Mouse (Mus musculus): ENCODE data around the gene Rrp36. TPM values are rescaled to one million over a fixed set of nuclear protein-coding genes. Genes with fewer than 3 reads are reported as not detected.

Rrp36 gene
- total and polyA plus RNA-seq, 2 experiments from 2014 or later: 31.1 to 52.1 TPM

GRCm38 (mm10) chr17:46661351-46661750, 12.8 kb downstream of the Rrp36 start:
- ATAC-seq (no peak), DNase-seq (no peak)
- 95% methylated on average over 9 of the region's 9 CpGs for WGBS
- Histone ChIP-seq H3K4me2 (ENCODE audit: low read depth) (no peak overlapping the region), H3K4me3 (ENCODE audit: low read depth, low read length) (no peak overlapping the region), H3K27me3 (ENCODE audit: insufficient read depth, low read length) (no peaks in the 10 kb centered on the region), H3K36me3 (ENCODE audit: insufficient read depth) (peaks cover 86% of the 10 kb centered on the region), H3K4me1 (ENCODE audit: insufficient read depth) (no peaks in the 10 kb centered on the region), H3K27ac (ENCODE audit: low read depth, low read length) (no peak overlapping the region), H3K9ac (no peak overlapping the region), H3K9me3 (ENCODE audit: low read length) (no peaks in the 10 kb centered on the region)
- no peak for TF ChIP-seq CTCF (IDR thresholded peaks at IDR 0.05; ENCODE audit: low read depth)

- TF ChIP-seq CTCF (IDR thresholded peaks at IDR 0.05; ENCODE audit: low read depth): no peak
- WGBS: 89% methylated on average over 6 of the region's 6 CpGs
Observed at GRCm38 (mm10) chr17:46656054-46656453, 18.1 kb downstream of the Rrp36 start.

GRCm38 (mm10) chr17:46651755-46652547, 22.2 kb downstream of the Rrp36 start:
- Histone ChIP-seq H3K4me2 (ENCODE audit: low read depth) (peak overlapping the region; percentile 88), H3K36me3 (ENCODE audit: insufficient read depth) (peaks cover 35% of the 10 kb centered on the region), H3K4me1 (ENCODE audit: insufficient read depth) (peaks cover 20% of the 10 kb centered on the region), H3K4me3 (ENCODE audit: low read depth, low read length) (no peak overlapping the region; the same call in 1 of the 2 replicates), H3K27me3 (ENCODE audit: insufficient read depth, low read length) (no peaks in the 10 kb centered on the region), H3K27ac (ENCODE audit: low read depth, low read length) (no peak overlapping the region), H3K9me3 (ENCODE audit: low read length) (no peaks in the 10 kb centered on the region), H3K9ac (0 out of 2 replicates have a peak overlapping the region, but pooled peaks have one; percentile 95)
- WGBS: 71% methylated on average over 20 of the region's 20 CpGs
- DNase-seq (no peak), ATAC-seq (no peak)
- no peak for TF ChIP-seq CTCF (IDR thresholded peaks at IDR 0.05; ENCODE audit: low read depth)

More at GRCm38 (mm10) chr17:46656054-46656453, 18.1 kb downstream of the Rrp36 start:
- Histone ChIP-seq H3K9me3 (ENCODE audit: low read length) (no peaks in the 10 kb centered on the region), H3K36me3 (ENCODE audit: insufficient read depth) (peaks cover 72% of the 10 kb centered on the region), H3K27ac (ENCODE audit: low read depth, low read length) (no peak overlapping the region), H3K9ac (no peak overlapping the region), H3K4me1 (ENCODE audit: insufficient read depth) (peaks cover 12% of the 10 kb centered on the region), H3K4me2 (ENCODE audit: low read depth) (no peak overlapping the region), H3K27me3 (ENCODE audit: insufficient read depth, low read length) (no peaks in the 10 kb centered on the region), H3K4me3 (ENCODE audit: low read depth, low read length) (no peak overlapping the region)
- no peak for ATAC-seq
- no peak for DNase-seq

- 72% methylated on average over 17 of the region's 17 CpGs for WGBS
- H3K9me3 ChIP-seq (ENCODE audit: low read length): no peaks in the 10 kb centered on the region
- H3K36me3 ChIP-seq (ENCODE audit: insufficient read depth): peaks cover 29% of the 10 kb centered on the region
- H3K27ac ChIP-seq (ENCODE audit: low read depth, low read length): 0 out of 2 replicates have a peak overlapping the region, but pooled peaks have one; percentile 92
- H3K9ac ChIP-seq: peak overlapping the region; percentile 95
- no peaks in the 10 kb centered on the region for H3K27me3 ChIP-seq (ENCODE audit: insufficient read depth, low read length)
- H3K4me3 ChIP-seq (ENCODE audit: low read depth, low read length): peak overlapping the region; percentile 64
- DNase-seq (no peak), ATAC-seq (no peak)
- peaks cover 26% of the 10 kb centered on the region for H3K4me1 ChIP-seq (ENCODE audit: insufficient read depth)
- peak overlapping the region; percentile 88 for H3K4me2 ChIP-seq (ENCODE audit: low read depth)
- TF ChIP-seq CTCF (IDR thresholded peaks at IDR 0.05; ENCODE audit: low read depth): no peak
Observed at GRCm38 (mm10) chr17:46651292-46651691, 22.9 kb downstream of the Rrp36 start.

GRCm38 (mm10) chr17:46650232-46651031, 23.7 kb downstream of the Rrp36 start, which contains the start of gene Cul7:
Gene Cul7 (plus strand): TSS chr17:46650337.
- peaks cover 21% of the 10 kb centered on the region for H3K36me3 ChIP-seq (ENCODE audit: insufficient read depth)
- H3K27me3 ChIP-seq (ENCODE audit: insufficient read depth, low read length): no peaks in the 10 kb centered on the region
- H3K4me1 ChIP-seq (ENCODE audit: insufficient read depth): peaks cover 26% of the 10 kb centered on the region
- WGBS: 3% methylated on average over 58 of the region's 58 CpGs
- peak within 1 kb of the TSS; percentile 64 for H3K4me3 ChIP-seq (ENCODE audit: low read depth, low read length)
- TF ChIP-seq CTCF (IDR thresholded peaks at IDR 0.05; ENCODE audit: low read depth): no peak
- H3K9me3 ChIP-seq (ENCODE audit: low read length): no peaks in the 10 kb centered on the region
- DNase-seq (peak; percentile 95), ATAC-seq (peak; percentile 96)
- H3K9ac ChIP-seq: peak within 1 kb of the TSS; percentile 95
- peak within 1 kb of the TSS; percentile 88 for H3K4me2 ChIP-seq (ENCODE audit: low read depth)
- H3K27ac ChIP-seq (ENCODE audit: low read depth, low read length): peak within 1 kb of the TSS; percentile 92

GRCm38 (mm10) chr17:46649811-46650210, 24.3 kb downstream of the Rrp36 start:
- 33% methylated on average over 15 of the region's 15 CpGs for WGBS
- Histone ChIP-seq H3K27ac (ENCODE audit: low read depth, low read length) (peak overlapping the region; percentile 92), H3K4me3 (ENCODE audit: low read depth, low read length) (peak overlapping the region; percentile 64), H3K36me3 (ENCODE audit: insufficient read depth) (peaks cover 20% of the 10 kb centered on the region), H3K9me3 (ENCODE audit: low read length) (no peaks in the 10 kb centered on the region), H3K4me1 (ENCODE audit: insufficient read depth) (peaks cover 26% of the 10 kb centered on the region), H3K27me3 (ENCODE audit: insufficient read depth, low read length) (no peaks in the 10 kb centered on the region), H3K9ac (peak overlapping the region; percentile 95), H3K4me2 (ENCODE audit: low read depth) (peak overlapping the region; percentile 88)
- TF ChIP-seq CTCF (IDR thresholded peaks at IDR 0.05; ENCODE audit: low read depth): no peak
- no peak for ATAC-seq
- DNase-seq: no peak
